24 mouse cellular contexts compared by ENCODE assay signal in the genomic region with DNA sequence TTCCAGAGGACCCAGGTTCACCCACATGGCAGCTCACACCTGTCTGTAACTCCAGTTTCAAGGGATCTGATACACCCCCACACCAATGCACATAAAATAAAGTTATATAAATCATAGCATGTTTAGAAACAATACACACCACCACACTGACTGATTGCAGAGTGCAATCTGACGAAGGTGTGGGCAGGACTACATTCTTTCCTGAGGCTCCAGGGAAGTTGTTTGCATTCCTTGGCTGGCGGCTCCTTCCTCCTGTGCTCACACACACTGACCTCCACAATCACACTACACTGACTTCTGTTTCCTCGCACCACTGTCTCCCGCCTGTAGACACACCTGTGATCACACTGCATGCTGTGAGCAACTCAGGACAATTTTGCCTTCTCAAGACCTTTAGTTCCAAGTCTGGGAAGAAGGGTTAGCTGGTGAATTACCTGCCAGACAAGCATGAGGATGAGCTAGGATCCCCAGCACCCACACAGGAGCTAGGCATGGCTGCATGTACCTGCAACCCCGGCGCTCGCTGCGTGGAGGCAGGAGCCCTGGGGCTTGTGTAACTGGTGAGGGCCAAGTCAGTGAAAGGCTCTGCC. TPM values are rescaled to one million over a fixed set of nuclear protein-coding genes. Genes with fewer than 3 reads are reported as not detected.
DNase-seq lines count a peak whose midpoint lies in the region; ATAC-seq lines count a peak whose summit lies in the region.
"Had no signal": no experiment of that assay in that cellular context is flagged by ENCODE, and none has a peak within 500 bp of the region (broad histone marks: within the 10 kb centered on the region; RNA-seq: fewer than 3 reads in every experiment).

No protein-coding gene starts in this region.

- H3K4me2 ChIP-seq in heart, embryonic 11.5 days, result no peak overlapping the region
- no peak overlapping the region for H3K4me2 ChIP-seq in stomach, embryonic 16.5 days (ENCODE audit: low read depth, low read length)
- H3K4me2 ChIP-seq in hindbrain, embryonic 16.5 days (ENCODE audit: low read length), result no peak overlapping the region
- H3K4me2 ChIP-seq: hindbrain, embryonic 14.5 days; midbrain, embryonic 15.5 days; stomach, embryonic 15.5 days had no signal

- H3K27me3 ChIP-seq in heart, embryonic 10.5 days (ENCODE audit: insufficient read depth, poor library complexity, severe bottlenecking), result no peaks in the 10 kb centered on the region
- no peaks in the 10 kb centered on the region for H3K27me3 ChIP-seq in heart, embryonic 11.5 days (ENCODE audit: control insufficient read depth, insufficient read depth, low read length)
- no peaks in the 10 kb centered on the region for H3K27me3 ChIP-seq in stomach, embryonic 16.5 days (ENCODE audit: control insufficient read depth, insufficient read depth, low read length)
- H3K27me3 ChIP-seq in hindbrain, embryonic 16.5 days (replicated peaks; ENCODE audit: control insufficient read depth, insufficient read depth, low read length), result no peaks in the 10 kb centered on the region
- H3K27me3 ChIP-seq: midbrain, embryonic 15.5 days; stomach, embryonic 15.5 days had no signal

- H3K36me3 ChIP-seq in heart, embryonic 10.5 days, result no peaks in the 10 kb centered on the region
- peaks cover 4% of the 10 kb centered on the region; the same call in 1 of the 2 replicates for H3K36me3 ChIP-seq in heart, embryonic 11.5 days (ENCODE audit: control insufficient read depth, insufficient read depth, low read length)
- no peaks in the 10 kb centered on the region for H3K36me3 ChIP-seq in stomach, embryonic 16.5 days (ENCODE audit: control insufficient read depth, insufficient read depth, low read length)
- H3K36me3 ChIP-seq in hindbrain, embryonic 16.5 days (ENCODE audit: control insufficient read depth, insufficient read depth, low read length), result no peaks in the 10 kb centered on the region
- H3K36me3 ChIP-seq: midbrain, embryonic 15.5 days; stomach, embryonic 15.5 days had no signal

- no peaks in the 10 kb centered on the region for H3K9me3 ChIP-seq in heart, embryonic 10.5 days
- H3K9me3 ChIP-seq in heart, embryonic 11.5 days (replicated peaks; ENCODE audit: control insufficient read depth, low read length), result no peaks in the 10 kb centered on the region
- H3K9me3 ChIP-seq in stomach, embryonic 16.5 days (replicated peaks; ENCODE audit: control insufficient read depth, low read length), result no peaks in the 10 kb centered on the region
- H3K9me3 ChIP-seq in hindbrain, embryonic 16.5 days (ENCODE audit: control insufficient read depth, low read length), result no peaks in the 10 kb centered on the region
- H3K9me3 ChIP-seq: midbrain, embryonic 15.5 days; stomach, embryonic 15.5 days had no signal

- ATAC-seq in heart, embryonic 11.5 days (replicated peaks; ENCODE audit: insufficient number of reproducible peaks, low FRiP score, low TSS enrichment), result no peak
- peak; percentile 52; the same call in 1 of the 2 replicates for ATAC-seq in stomach, embryonic 16.5 days (ENCODE audit: insufficient read depth, low FRiP score)
- ATAC-seq in hindbrain, embryonic 16.5 days, result no peak
- ATAC-seq: forebrain, embryonic 14.5 days; midbrain, embryonic 15.5 days had no signal

- H3K9ac ChIP-seq in heart, embryonic 11.5 days (ENCODE audit: low read depth, low read length), result no peak overlapping the region
- H3K9ac ChIP-seq in stomach, embryonic 16.5 days (ENCODE audit: low read length), result no peak overlapping the region
- no peak overlapping the region for H3K9ac ChIP-seq in hindbrain, embryonic 16.5 days (ENCODE audit: low read depth, low read length)
- H3K9ac ChIP-seq: hindbrain, embryonic 14.5 days; midbrain, embryonic 15.5 days; stomach, embryonic 15.5 days had no signal

- no peak for DNase-seq in heart, embryonic 10.5 days (ENCODE audit: low spot score)
- DNase-seq in kidney, postnatal 25 days, result peak; percentile 28 to 58
- no peak for DNase-seq in kidney, postnatal 10 days
- peak; percentile 84 for DNase-seq in gonadal fat pad, adult 2 months (ENCODE audit: low read depth)
- DNase-seq: adrenal gland, postnatal 25 days; B cell, adult 2 months; cerebellum, adult 11-12 months; cerebellum, postnatal 36 days; gastrocnemius, postnatal 25 days; kidney, adult 11 months; layer of hippocampus, adult 9-11 months; left cerebral cortex, postnatal 4 days; liver; right cerebral cortex, postnatal 14 days; spleen, adult 18-20 months had no signal

- H3K4me1 ChIP-seq in heart, embryonic 10.5 days, result peaks cover 12% of the 10 kb centered on the region
- H3K4me1 ChIP-seq in heart, embryonic 11.5 days (ENCODE audit: control insufficient read depth, insufficient read depth, low read length), result no peaks in the 10 kb centered on the region
- no peaks in the 10 kb centered on the region for H3K4me1 ChIP-seq in stomach, embryonic 16.5 days (ENCODE audit: control insufficient read depth, insufficient read depth, low read length)
- H3K4me1 ChIP-seq in hindbrain, embryonic 16.5 days (ENCODE audit: control insufficient read depth, insufficient read depth, low read depth, low read length), result no peaks in the 10 kb centered on the region
- H3K4me1 ChIP-seq: midbrain, embryonic 15.5 days had no signal

- WGBS in heart, embryonic 10.5 days, result 74% methylated on average over 8 of the region's 8 CpGs
- 71% methylated on average over 8 of the region's 8 CpGs for WGBS in heart, embryonic 11.5 days (ENCODE audit: insufficient replicate concordance)
- WGBS in stomach, embryonic 16.5 days, result 66% methylated on average over 8 of the region's 8 CpGs
- 78% methylated on average over 8 of the region's 8 CpGs for WGBS in hindbrain, embryonic 16.5 days

- H3K27ac ChIP-seq in heart, embryonic 10.5 days, result peak overlapping the region; percentile 9; the same call in 1 of the 2 replicates
- H3K27ac ChIP-seq in heart, embryonic 11.5 days (ENCODE audit: low read depth, low read length), result no peak overlapping the region
- H3K27ac ChIP-seq in stomach, embryonic 16.5 days (ENCODE audit: low read length), result no peak overlapping the region
- no peak overlapping the region for H3K27ac ChIP-seq in hindbrain, embryonic 16.5 days (ENCODE audit: low read depth, low read length)
- H3K27ac ChIP-seq: hindbrain, embryonic 14.5 days; left cerebral cortex, adult 2 months; midbrain, embryonic 15.5 days; stomach, embryonic 15.5 days had no signal

- H3K4me3 ChIP-seq in heart, embryonic 10.5 days, result no peak overlapping the region
- H3K4me3 ChIP-seq in heart, embryonic 11.5 days (ENCODE audit: low read depth, low read length), result no peak overlapping the region
- H3K4me3 ChIP-seq in stomach, embryonic 16.5 days (replicated peaks; ENCODE audit: low read length), result no peak overlapping the region
- H3K4me3 ChIP-seq in hindbrain, embryonic 16.5 days (ENCODE audit: low read length), result no peak overlapping the region
- H3K4me3 ChIP-seq: left cerebral cortex, adult 2 months; midbrain, embryonic 15.5 days; myocyte; stomach, embryonic 15.5 days had no signal

RNA-seq across cellular contexts. Expression of a gene that starts 15.6 kb away (rescaled TPM):
- polyA plus RNA-seq in heart, embryonic 10.5 days (2016; fragmentation: Nextera tagmentation; extraction: Ambion mirVana), result 13.4 and 14.6 TPM in 2 replicates
- polyA plus RNA-seq in heart, embryonic 11.5 days (2014; fragmentation: Nextera tagmentation; extraction: Ambion mirVana), result 10.6 and 12.1 TPM in 2 replicates
- 23.0 and 28.6 TPM in 2 replicates for polyA plus RNA-seq in gonadal fat pad, adult 2 months (2012; rRNA removed)
- 11.3 and 11.8 TPM in 2 replicates for polyA plus RNA-seq in stomach, embryonic 16.5 days (2015; fragmentation: Nextera tagmentation; extraction: Ambion mirVana)
- polyA plus RNA-seq in hindbrain, embryonic 16.5 days (2015; fragmentation: Nextera tagmentation; extraction: Ambion mirVana), result 17.5 and 18.7 TPM in 2 replicates

RNA-seq across cellular contexts. Expression of a gene that starts 17.8 kb away (rescaled TPM):
- 0.74 and 1.2 TPM in 2 replicates for polyA plus RNA-seq in heart, embryonic 10.5 days (2016; fragmentation: Nextera tagmentation; extraction: Ambion mirVana)
- 0.66 and 0.92 TPM in 2 replicates for polyA plus RNA-seq in heart, embryonic 11.5 days (2014; fragmentation: Nextera tagmentation; extraction: Ambion mirVana)
- polyA plus RNA-seq in gonadal fat pad, adult 2 months (2012; rRNA removed), result 0.61 and 0.66 TPM in 2 replicates
- 0.47 and 0.90 TPM in 2 replicates for polyA plus RNA-seq in stomach, embryonic 16.5 days (2015; fragmentation: Nextera tagmentation; extraction: Ambion mirVana)
- 9.8 and 11.4 TPM in 2 replicates for polyA plus RNA-seq in hindbrain, embryonic 16.5 days (2015; fragmentation: Nextera tagmentation; extraction: Ambion mirVana)

RNA-seq across cellular contexts. Expression of a gene that starts 26.7 kb away (rescaled TPM):
- 9.4 and 13.2 TPM in 2 replicates for polyA plus RNA-seq in heart, embryonic 10.5 days (2016; fragmentation: Nextera tagmentation; extraction: Ambion mirVana)
- polyA plus RNA-seq in heart, embryonic 11.5 days (2014; fragmentation: Nextera tagmentation; extraction: Ambion mirVana), result 7.7 and 8.8 TPM in 2 replicates
- polyA plus RNA-seq in gonadal fat pad, adult 2 months (2012; rRNA removed), result 14.5 and 18.3 TPM in 2 replicates
- polyA plus RNA-seq in stomach, embryonic 16.5 days (2015; fragmentation: Nextera tagmentation; extraction: Ambion mirVana), result 13.2 and 16.5 TPM in 2 replicates
- polyA plus RNA-seq in hindbrain, embryonic 16.5 days (2015; fragmentation: Nextera tagmentation; extraction: Ambion mirVana), result 10.9 and 13.7 TPM in 2 replicates

RNA-seq across cellular contexts. Expression of a gene that starts 32.9 kb away (rescaled TPM):
- 7.1 and 10.1 TPM in 2 replicates for polyA plus RNA-seq in heart, embryonic 10.5 days (2016; fragmentation: Nextera tagmentation; extraction: Ambion mirVana)
- polyA plus RNA-seq in heart, embryonic 11.5 days (2014; fragmentation: Nextera tagmentation; extraction: Ambion mirVana), result 5.8 and 9.0 TPM in 2 replicates
- polyA plus RNA-seq in gonadal fat pad, adult 2 months (2012; rRNA removed), result 11.1 and 12.8 TPM in 2 replicates
- polyA plus RNA-seq in stomach, embryonic 16.5 days (2015; fragmentation: Nextera tagmentation; extraction: Ambion mirVana), result 41.2 and 46.4 TPM in 2 replicates
- 3.2 TPM in 2 replicates for polyA plus RNA-seq in hindbrain, embryonic 16.5 days (2015; fragmentation: Nextera tagmentation; extraction: Ambion mirVana)

Comparison
In these comparisons a context has a peak if more than half of its experiments do, and no peak if none do; other contexts are left out.
1. DNase-seq: peak in kidney, postnatal 25 days (2 of 2) and gonadal fat pad, adult 2 months (single experiment); none in heart, embryonic 10.5 days (single experiment) and kidney, postnatal 10 days (single experiment).